Mouse (Mus musculus): ENCODE measurements around the gene Prune1. TPM values are rescaled to one million over a fixed set of nuclear protein-coding genes. Genes with fewer than 3 reads are reported as not detected.

Gene Prune1
- polyA plus RNA-seq, 1 experiment from 2014 or later: 16.1 TPM

- Histone ChIP-seq H3K36me3 (ENCODE audit: control insufficient read depth, insufficient read depth, low read length) (no peaks in the 10 kb centered on the region; the same call in 1 of the 2 replicates), H3K9ac (ENCODE audit: low read depth, low read length) (no peak overlapping the region), H3K9me3 (ENCODE audit: control insufficient read depth, low read length) (no peaks in the 10 kb centered on the region), H3K4me3 (ENCODE audit: low read length) (peak overlapping the region; percentile 71), H3K27me3 (replicated peaks; ENCODE audit: control insufficient read depth, insufficient read depth, low read length) (no peaks in the 10 kb centered on the region), H3K4me2 (ENCODE audit: low read depth, low read length) (peak overlapping the region; percentile 75; the same call in 1 of the 2 replicates), H3K27ac (ENCODE audit: low read length) (no peak overlapping the region), H3K4me1 (ENCODE audit: control insufficient read depth, insufficient read depth, low read length) (peaks cover 27% of the 10 kb centered on the region)
- WGBS: 85% methylated on average over 12 of the region's 12 CpGs
- no peak for ATAC-seq
Observed at GRCm38 (mm10) chr3:95284501-95285281, 2.8 kb upstream of the Prune1 start.

GRCm38 (mm10) chr3:95284062-95284461 is 2.2 kb upstream of the Prune1 start:
- Histone ChIP-seq H3K27me3 (replicated peaks; ENCODE audit: control insufficient read depth, insufficient read depth, low read length) (no peaks in the 10 kb centered on the region), H3K9me3 (ENCODE audit: control insufficient read depth, low read length) (no peaks in the 10 kb centered on the region), H3K27ac (ENCODE audit: low read length) (0 out of 2 replicates have a peak overlapping the region, but pooled peaks have one; percentile 97), H3K4me2 (ENCODE audit: low read depth, low read length) (peak overlapping the region; percentile 75), H3K4me3 (ENCODE audit: low read length) (peak overlapping the region; percentile 71), H3K4me1 (ENCODE audit: control insufficient read depth, insufficient read depth, low read length) (peaks cover 27% of the 10 kb centered on the region), H3K36me3 (ENCODE audit: control insufficient read depth, insufficient read depth, low read length) (no peaks in the 10 kb centered on the region; the same call in 1 of the 2 replicates), H3K9ac (ENCODE audit: low read depth, low read length) (peak overlapping the region; percentile 88)
- ATAC-seq: no peak
- 11% methylated on average over 1 of the region's 1 CpGs for WGBS

GRCm38 (mm10) chr3:95283589-95283941 is 1.7 kb upstream of the Prune1 start:
- Histone ChIP-seq H3K4me1 (ENCODE audit: control insufficient read depth, insufficient read depth, low read length) (peaks cover 27% of the 10 kb centered on the region), H3K9ac (ENCODE audit: low read depth, low read length) (peak overlapping the region; percentile 88), H3K4me2 (ENCODE audit: low read depth, low read length) (peak overlapping the region; percentile 75), H3K9me3 (ENCODE audit: control insufficient read depth, low read length) (no peaks in the 10 kb centered on the region), H3K4me3 (ENCODE audit: low read length) (peak overlapping the region; percentile 71), H3K27ac (ENCODE audit: low read length) (peak overlapping the region; percentile 97), H3K27me3 (replicated peaks; ENCODE audit: control insufficient read depth, insufficient read depth, low read length) (no peaks in the 10 kb centered on the region), H3K36me3 (ENCODE audit: control insufficient read depth, insufficient read depth, low read length) (no peaks in the 10 kb centered on the region; the same call in 1 of the 2 replicates)
- ATAC-seq: no peak
- WGBS: 2% methylated on average over 7 of the region's 7 CpGs

- H3K27ac ChIP-seq (ENCODE audit: low read length): peak overlapping the region; percentile 97
- H3K4me3 ChIP-seq (ENCODE audit: low read length): peak overlapping the region; percentile 71
- ATAC-seq: peak; percentile 72
- H3K9ac ChIP-seq (ENCODE audit: low read depth, low read length): peak overlapping the region; percentile 88
- no peaks in the 10 kb centered on the region for H3K36me3 ChIP-seq (ENCODE audit: control insufficient read depth, insufficient read depth, low read length)
- 0% methylated on average over 50 of the region's 51 CpGs for WGBS
- H3K4me2 ChIP-seq (ENCODE audit: low read depth, low read length): peak overlapping the region; percentile 75
- no peaks in the 10 kb centered on the region for H3K9me3 ChIP-seq (ENCODE audit: control insufficient read depth, low read length)
- peaks cover 27% of the 10 kb centered on the region for H3K4me1 ChIP-seq (ENCODE audit: control insufficient read depth, insufficient read depth, low read length)
- no peaks in the 10 kb centered on the region for H3K27me3 ChIP-seq (replicated peaks; ENCODE audit: control insufficient read depth, insufficient read depth, low read length)
Observed at GRCm38 (mm10) chr3:95282865-95283588, 1.2 kb upstream of the Prune1 start.

GRCm38 (mm10) chr3:95282381-95282864 is 547 bp upstream of the Prune1 start:
- Histone ChIP-seq H3K4me2 (ENCODE audit: low read depth, low read length) (peak overlapping the region; percentile 75), H3K27me3 (replicated peaks; ENCODE audit: control insufficient read depth, insufficient read depth, low read length) (no peaks in the 10 kb centered on the region), H3K27ac (ENCODE audit: low read length) (peak overlapping the region; percentile 97), H3K9ac (ENCODE audit: low read depth, low read length) (peak overlapping the region; percentile 88), H3K36me3 (ENCODE audit: control insufficient read depth, insufficient read depth, low read length) (no peaks in the 10 kb centered on the region), H3K4me3 (ENCODE audit: low read length) (peak overlapping the region; percentile 71), H3K4me1 (ENCODE audit: control insufficient read depth, insufficient read depth, low read length) (peaks cover 27% of the 10 kb centered on the region), H3K9me3 (ENCODE audit: control insufficient read depth, low read length) (no peaks in the 10 kb centered on the region)
- 1% methylated on average over 11 of the region's 11 CpGs for WGBS
- ATAC-seq: peak; percentile 14

- Histone ChIP-seq H3K36me3 (ENCODE audit: control insufficient read depth, insufficient read depth, low read length) (no peaks in the 10 kb centered on the region), H3K9ac (ENCODE audit: low read depth, low read length) (peak overlapping the region; percentile 90), H3K4me2 (ENCODE audit: low read depth, low read length) (peak overlapping the region; percentile 75), H3K4me3 (ENCODE audit: low read length) (peak overlapping the region; percentile 73), H3K4me1 (ENCODE audit: control insufficient read depth, insufficient read depth, low read length) (peaks cover 22% of the 10 kb centered on the region), H3K9me3 (ENCODE audit: control insufficient read depth, low read length) (no peaks in the 10 kb centered on the region), H3K27me3 (replicated peaks; ENCODE audit: control insufficient read depth, insufficient read depth, low read length) (no peaks in the 10 kb centered on the region), H3K27ac (ENCODE audit: low read length) (peak overlapping the region; percentile 93)
- WGBS: 12% methylated on average over 8 of the region's 8 CpGs
- no peak for ATAC-seq
Observed at GRCm38 (mm10) chr3:95280747-95281146, 1.1 kb downstream of the Prune1 start.

GRCm38 (mm10) chr3:95277149-95277551 is 4.7 kb downstream of the Prune1 start:
- Histone ChIP-seq H3K9ac (ENCODE audit: low read depth, low read length) (no peak overlapping the region), H3K27me3 (replicated peaks; ENCODE audit: control insufficient read depth, insufficient read depth, low read length) (no peaks in the 10 kb centered on the region), H3K4me2 (ENCODE audit: low read depth, low read length) (no peak overlapping the region), H3K36me3 (ENCODE audit: control insufficient read depth, insufficient read depth, low read length) (no peaks in the 10 kb centered on the region), H3K4me1 (ENCODE audit: control insufficient read depth, insufficient read depth, low read length) (peaks cover 4% of the 10 kb centered on the region; the same call in 1 of the 2 replicates), H3K4me3 (ENCODE audit: low read length) (no peak overlapping the region), H3K9me3 (ENCODE audit: control insufficient read depth, low read length) (no peaks in the 10 kb centered on the region), H3K27ac (ENCODE audit: low read length) (no peak overlapping the region)
- no peak for ATAC-seq
- WGBS: 86% methylated on average over 1 of the region's 1 CpGs

GRCm38 (mm10) chr3:95276428-95276934 is 5.4 kb downstream of the Prune1 start:
- Histone ChIP-seq H3K4me2 (ENCODE audit: low read depth, low read length) (no peak overlapping the region), H3K4me1 (ENCODE audit: control insufficient read depth, insufficient read depth, low read length) (peaks cover 4% of the 10 kb centered on the region; the same call in 1 of the 2 replicates), H3K9me3 (ENCODE audit: control insufficient read depth, low read length) (no peaks in the 10 kb centered on the region), H3K36me3 (ENCODE audit: control insufficient read depth, insufficient read depth, low read length) (no peaks in the 10 kb centered on the region), H3K9ac (ENCODE audit: low read depth, low read length) (no peak overlapping the region), H3K27ac (ENCODE audit: low read length) (no peak overlapping the region), H3K27me3 (replicated peaks; ENCODE audit: control insufficient read depth, insufficient read depth, low read length) (no peaks in the 10 kb centered on the region), H3K4me3 (ENCODE audit: low read length) (no peak overlapping the region)
- WGBS: 66% methylated on average over 5 of the region's 5 CpGs
- no peak for ATAC-seq

- 76% methylated on average over 6 of the region's 6 CpGs for WGBS
- Histone ChIP-seq H3K4me3 (ENCODE audit: low read length) (no peak overlapping the region), H3K4me2 (ENCODE audit: low read depth, low read length) (no peak overlapping the region), H3K9me3 (ENCODE audit: control insufficient read depth, low read length) (no peaks in the 10 kb centered on the region), H3K36me3 (ENCODE audit: control insufficient read depth, insufficient read depth, low read length) (no peaks in the 10 kb centered on the region), H3K27me3 (replicated peaks; ENCODE audit: control insufficient read depth, insufficient read depth, low read length) (no peaks in the 10 kb centered on the region), H3K27ac (ENCODE audit: low read length) (no peak overlapping the region), H3K9ac (ENCODE audit: low read depth, low read length) (no peak overlapping the region), H3K4me1 (ENCODE audit: control insufficient read depth, insufficient read depth, low read length) (no peaks in the 10 kb centered on the region)
- no peak for ATAC-seq
Observed at GRCm38 (mm10) chr3:95275161-95275560, 6.7 kb downstream of the Prune1 start.

All from intestine, embryonic 16.5 days (tissue).